Comparison of ENCODE assay signal across 8 mouse cellular contexts in the genomic region with DNA sequence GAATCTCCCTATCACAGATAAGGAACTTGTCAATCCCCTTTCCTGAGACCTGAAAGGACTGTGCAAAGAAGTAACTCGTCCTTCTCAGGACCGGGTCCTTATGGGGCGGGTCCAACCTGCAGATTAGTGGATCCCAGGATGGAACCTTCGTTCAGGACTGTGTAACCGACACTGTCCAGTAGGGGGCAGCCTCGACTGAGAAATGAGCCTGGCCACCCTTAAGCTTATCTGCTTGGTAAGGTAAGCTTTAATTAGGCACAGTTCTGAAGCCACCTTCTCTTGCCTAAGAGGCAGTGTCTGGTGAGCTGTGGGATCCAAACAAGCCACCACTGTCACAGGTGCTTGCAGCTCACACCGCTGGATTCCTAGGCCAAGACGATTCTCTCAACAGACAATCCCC. TPM values are rescaled to one million over a fixed set of nuclear protein-coding genes. Genes with fewer than 3 reads are reported as not detected.
DNase-seq lines count a peak whose midpoint lies in the region; ATAC-seq and TF ChIP-seq lines count a peak whose summit lies in the region.

No protein-coding gene starts in this region.

- no peaks in the 10 kb centered on the region for H3K9me3 ChIP-seq in limb, embryonic 11.5 days (ENCODE audit: control insufficient read depth, low read length)
- no peaks in the 10 kb centered on the region for H3K9me3 ChIP-seq in midbrain, postnatal 0 days (ENCODE audit: low read length)

- H3K4me2 ChIP-seq in limb, embryonic 11.5 days (ENCODE audit: low read depth, severe bottlenecking) = no peak overlapping the region
- H3K4me2 ChIP-seq in midbrain, postnatal 0 days (ENCODE audit: low read depth, low read length, poor library complexity, severe bottlenecking) = no peak overlapping the region

- H3K9ac ChIP-seq in limb, embryonic 11.5 days (ENCODE audit: low read length) = no peak overlapping the region
- H3K9ac ChIP-seq in midbrain, postnatal 0 days (replicated peaks; ENCODE audit: low read length, poor library complexity, severe bottlenecking) = no peak overlapping the region

- H3K4me1 ChIP-seq in kidney, adult 2 months (ENCODE audit: control insufficient read depth, insufficient read depth, low read length) = no peaks in the 10 kb centered on the region
- H3K4me1 ChIP-seq in limb, embryonic 11.5 days (ENCODE audit: control insufficient read depth, insufficient read depth, low read length) = no peaks in the 10 kb centered on the region
- H3K4me1 ChIP-seq in midbrain, postnatal 0 days (ENCODE audit: insufficient read depth, low read length) = no peaks in the 10 kb centered on the region

- H3K36me3 ChIP-seq in kidney, adult 2 months (ENCODE audit: control insufficient read depth, insufficient read depth, low read length) = no peaks in the 10 kb centered on the region
- no peaks in the 10 kb centered on the region for H3K36me3 ChIP-seq in limb, embryonic 11.5 days (ENCODE audit: control insufficient read depth, insufficient read depth, low read length)
- H3K36me3 ChIP-seq in midbrain, postnatal 0 days (ENCODE audit: insufficient read depth, low read length) = no peaks in the 10 kb centered on the region

- H3K27ac ChIP-seq in kidney, adult 2 months (ENCODE audit: insufficient read depth, low read depth, low read length) = no peak overlapping the region
- no peak overlapping the region for H3K27ac ChIP-seq in limb, embryonic 11.5 days (replicated peaks; ENCODE audit: low read depth, low read length)
- H3K27ac ChIP-seq in midbrain, postnatal 0 days (ENCODE audit: low read depth, low read length) = no peak overlapping the region

- WGBS in kidney, adult 2 months = 14% methylated on average over 8 of the region's 8 CpGs
- 15% methylated on average over 8 of the region's 8 CpGs for WGBS in limb, embryonic 11.5 days
- WGBS in midbrain, postnatal 0 days = 14% methylated on average over 8 of the region's 8 CpGs

- peak; percentile 96 for TF ChIP-seq CTCF in kidney, adult 2 months (conservative IDR thresholded peaks at IDR 0.05; ENCODE audit: insufficient read depth, insufficient read length, low read depth, low read length)
- TF ChIP-seq CTCF in midbrain, postnatal 0 days (IDR thresholded peaks at IDR 0.05) = peak; percentile 94

- ATAC-seq in limb, embryonic 11.5 days (ENCODE audit: insufficient number of reproducible peaks, low FRiP score, low TSS enrichment, low read depth) = peak; percentile 8; the same call in 1 of the 2 replicates
- no peak for ATAC-seq in midbrain, postnatal 0 days (ENCODE audit: low FRiP score)

- no peaks in the 10 kb centered on the region for H3K27me3 ChIP-seq in kidney, adult 2 months (replicated peaks; ENCODE audit: control insufficient read depth, insufficient read depth, low read length)
- H3K27me3 ChIP-seq in limb, embryonic 11.5 days (ENCODE audit: control insufficient read depth, insufficient read depth, low read length) = no peaks in the 10 kb centered on the region
- H3K27me3 ChIP-seq in midbrain, postnatal 0 days (ENCODE audit: insufficient read depth, low read length) = no peaks in the 10 kb centered on the region

- no peak for TF ChIP-seq POLR2A in kidney, adult 2 months (IDR thresholded peaks at IDR 0.05; ENCODE audit: low read depth, low read length)

- no peak overlapping the region for H3K4me3 ChIP-seq in kidney, adult 2 months (ENCODE audit: insufficient read depth, low read depth, low read length)
- H3K4me3 ChIP-seq in limb, embryonic 11.5 days (ENCODE audit: low read depth, low read length) = no peak overlapping the region
- no peak overlapping the region for H3K4me3 ChIP-seq in midbrain, postnatal 0 days (ENCODE audit: low read depth, low read length)

- DNase-seq in 3134 (ENCODE audit: extremely low read depth, insufficient read length, low spot score) (peak; percentile 55), adipocyte (ENCODE audit: low spot score) (peak; percentile 90)
- DNase-seq in embryo, embryonic 10.5 days (ENCODE audit: low spot score) = peak; percentile 92
- peak; percentile 57 to 76 for DNase-seq in gastrocnemius, postnatal 4 days (ENCODE audit: low spot score in 2 of 2)
- peak; percentile 77 for DNase-seq in kidney, adult 2 months
- peak; percentile 90 for DNase-seq in limb, embryonic 11.5 days (ENCODE audit: low spot score)
- DNase-seq in midbrain, postnatal 0 days (ENCODE audit: low spot score) = peak; percentile 79
- DNase-seq in spleen, postnatal 14 days (ENCODE audit: low spot score in 2 of 2) = peak; percentile 59 to 80

RNA-seq across cellular contexts. Expression of a gene that starts 24.8 kb away (rescaled TPM):
- total RNA-seq in gastrocnemius, postnatal 4 days (2021) = not detected
- not detected in 2 replicates for polyA plus RNA-seq in kidney, adult 2 months (2012; rRNA removed)
- polyA plus RNA-seq in limb, embryonic 11.5 days (2014; fragmentation: Nextera tagmentation; extraction: Ambion mirVana) = not detected in 2 replicates
- total RNA-seq in midbrain, postnatal 0 days (2014; rRNA removed) = not detected in 2 replicates
- polyA plus RNA-seq in midbrain, postnatal 0 days (2015; fragmentation: Nextera tagmentation; extraction: Ambion mirVana) = 0.39 TPM in 1 of 2 replicates, not detected in the other

RNA-seq across cellular contexts. Expression of a gene that starts 34.8 kb away (rescaled TPM):
- 10 to 100 TPM; 17.3 to 18.4 TPM for total RNA-seq in gastrocnemius, postnatal 4 days (2021)
- polyA plus RNA-seq in kidney, adult 2 months (2012; rRNA removed) = 6.7 and 8.3 TPM in 2 replicates
- 11.9 and 16.6 TPM in 2 replicates for polyA plus RNA-seq in limb, embryonic 11.5 days (2014; fragmentation: Nextera tagmentation; extraction: Ambion mirVana)
- total RNA-seq in midbrain, postnatal 0 days (2014; rRNA removed) = 11.0 and 15.8 TPM in 2 replicates
- polyA plus RNA-seq in midbrain, postnatal 0 days (2015; fragmentation: Nextera tagmentation; extraction: Ambion mirVana) = 21.8 and 27.3 TPM in 2 replicates
